Mouse (Mus musculus): ENCODE results near the gene F830045P16Rik. TPM values are rescaled to one million over a fixed set of nuclear protein-coding genes. Genes with fewer than 3 reads are reported as not detected.

Gene F830045P16Rik
- not detected in 2 replicates for polyA plus RNA-seq (2014; fragmentation: Nextera tagmentation; extraction: Ambion mirVana)

DNA sequence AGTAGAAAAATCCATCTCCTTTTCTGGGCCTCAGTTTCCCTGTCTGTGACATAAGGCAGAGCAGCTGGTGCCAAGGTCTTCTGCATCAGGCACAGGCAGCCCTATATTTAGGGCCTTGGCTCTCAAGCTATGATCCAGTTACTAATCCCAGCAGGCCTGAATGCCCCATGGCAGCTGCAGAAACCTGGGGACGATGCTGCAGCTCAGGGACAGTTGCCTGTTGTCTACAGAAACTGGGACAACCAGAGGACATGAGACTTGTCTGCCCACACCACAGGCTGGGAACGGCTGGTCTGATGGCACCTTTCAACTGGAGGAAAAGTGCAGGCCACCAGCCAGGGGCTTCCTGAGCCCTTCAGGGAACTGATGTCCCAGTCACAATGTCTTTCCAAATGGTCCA, at the start of gene F830045P16Rik:
TSS of gene F830045P16Rik (minus strand) at position 226 of the 400 bp plus-strand sequence.
- H3K36me3 ChIP-seq (ENCODE audit: control insufficient read depth, insufficient read depth, low read length) = no peaks in the 10 kb centered on the region
- WGBS = 74% methylated on average over 2 of the region's 2 CpGs
- H3K4me2 ChIP-seq (replicated peaks; ENCODE audit: low read depth, low read length) = no peak within 1 kb of the TSS
- no peaks in the 10 kb centered on the region for H3K4me1 ChIP-seq (ENCODE audit: control insufficient read depth, insufficient read depth, low read length)
- H3K9me3 ChIP-seq (ENCODE audit: control insufficient read depth, low read depth, low read length) = no peaks in the 10 kb centered on the region
- H3K4me3 ChIP-seq (ENCODE audit: low read depth, low read length) = no peak within 1 kb of the TSS
- no peak within 1 kb of the TSS for H3K9ac ChIP-seq (replicated peaks; ENCODE audit: low read depth, low read length)
- no peak within 1 kb of the TSS for H3K27ac ChIP-seq (ENCODE audit: low read length)
- H3K27me3 ChIP-seq (ENCODE audit: control insufficient read depth, insufficient read depth, low read length) = no peaks in the 10 kb centered on the region
- no peak for ATAC-seq (ENCODE audit: insufficient number of reproducible peaks, insufficient read depth, low FRiP score, low read depth)

DNA sequence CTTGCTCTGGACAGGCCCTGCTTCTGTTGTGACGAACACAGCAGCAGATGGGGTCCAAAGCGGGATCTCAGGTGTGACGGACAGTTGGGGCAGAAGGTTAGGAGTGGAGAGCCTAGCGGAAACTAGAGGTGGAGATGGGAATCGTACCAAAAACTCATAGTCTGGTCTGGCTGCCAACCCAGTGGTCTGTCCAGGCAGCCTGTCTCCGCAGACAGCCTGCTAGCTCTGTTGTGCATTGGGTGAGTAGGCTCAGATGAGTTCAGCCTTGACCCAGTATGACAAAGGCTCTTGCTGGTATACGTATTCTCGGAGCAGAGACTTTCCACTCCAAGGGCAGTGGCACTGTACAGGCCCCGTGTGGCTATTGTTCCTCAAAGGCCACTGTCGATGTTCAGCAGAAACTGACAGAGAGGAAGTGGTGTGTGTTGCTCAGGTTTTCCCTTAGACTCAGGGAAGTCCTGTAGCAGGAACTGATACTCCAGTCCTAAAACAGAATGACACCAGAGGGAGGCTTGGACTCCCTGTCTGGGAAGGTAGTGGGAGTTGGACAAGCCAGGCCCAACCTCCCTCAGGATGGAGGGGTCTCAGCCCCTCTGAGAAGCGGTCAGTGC, 49.6 kb upstream of the F830045P16Rik start:
- H3K4me3 ChIP-seq (ENCODE audit: low read depth, low read length) = no peak overlapping the region
- 74% methylated on average over 11 of the region's 11 CpGs for WGBS
- H3K4me2 ChIP-seq (replicated peaks; ENCODE audit: low read depth, low read length) = no peak overlapping the region
- no peaks in the 10 kb centered on the region for H3K27me3 ChIP-seq (ENCODE audit: control insufficient read depth, insufficient read depth, low read length)
- peaks cover 3% of the 10 kb centered on the region; the same call in 1 of the 2 replicates for H3K4me1 ChIP-seq (ENCODE audit: control insufficient read depth, insufficient read depth, low read length)
- no peak overlapping the region for H3K9ac ChIP-seq (replicated peaks; ENCODE audit: low read depth, low read length)
- no peak for ATAC-seq (ENCODE audit: insufficient number of reproducible peaks, insufficient read depth, low FRiP score, low read depth)
- no peaks in the 10 kb centered on the region for H3K9me3 ChIP-seq (ENCODE audit: control insufficient read depth, low read depth, low read length)
- H3K36me3 ChIP-seq (ENCODE audit: control insufficient read depth, insufficient read depth, low read length) = no peaks in the 10 kb centered on the region
- H3K27ac ChIP-seq (ENCODE audit: low read length) = no peak overlapping the region

DNA sequence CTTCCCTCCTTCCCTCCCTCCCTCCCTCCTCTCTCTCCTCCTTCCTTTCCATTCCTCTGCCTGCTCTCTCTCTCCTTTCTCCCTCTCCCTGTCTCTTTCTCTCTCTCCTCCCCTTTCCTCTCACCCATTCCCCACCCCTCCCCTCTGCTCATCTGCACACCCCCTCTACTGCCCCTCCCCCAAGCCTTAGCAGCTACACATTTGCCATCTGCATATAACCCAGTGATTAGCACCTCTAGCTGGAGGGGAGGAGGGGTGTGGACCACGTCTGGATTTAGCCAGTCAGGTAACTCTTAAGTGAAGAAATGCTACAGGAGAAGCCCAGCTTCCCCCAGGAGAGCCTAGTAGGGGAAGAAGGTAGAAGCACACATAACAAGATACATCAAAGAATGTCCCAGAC, 48.5 kb upstream of the F830045P16Rik start:
- H3K36me3 ChIP-seq (ENCODE audit: control insufficient read depth, insufficient read depth, low read length) = no peaks in the 10 kb centered on the region
- 3% methylated on average over 1 of the region's 1 CpGs for WGBS
- no peaks in the 10 kb centered on the region for H3K27me3 ChIP-seq (ENCODE audit: control insufficient read depth, insufficient read depth, low read length)
- ATAC-seq (ENCODE audit: insufficient number of reproducible peaks, insufficient read depth, low FRiP score, low read depth) = no peak
- peaks cover 3% of the 10 kb centered on the region; the same call in 1 of the 2 replicates for H3K4me1 ChIP-seq (ENCODE audit: control insufficient read depth, insufficient read depth, low read length)
- H3K4me3 ChIP-seq (ENCODE audit: low read depth, low read length) = no peak overlapping the region
- no peak overlapping the region for H3K27ac ChIP-seq (ENCODE audit: low read length)
- H3K4me2 ChIP-seq (replicated peaks; ENCODE audit: low read depth, low read length) = no peak overlapping the region
- no peak overlapping the region for H3K9ac ChIP-seq (replicated peaks; ENCODE audit: low read depth, low read length)
- no peaks in the 10 kb centered on the region for H3K9me3 ChIP-seq (ENCODE audit: control insufficient read depth, low read depth, low read length)

DNA sequence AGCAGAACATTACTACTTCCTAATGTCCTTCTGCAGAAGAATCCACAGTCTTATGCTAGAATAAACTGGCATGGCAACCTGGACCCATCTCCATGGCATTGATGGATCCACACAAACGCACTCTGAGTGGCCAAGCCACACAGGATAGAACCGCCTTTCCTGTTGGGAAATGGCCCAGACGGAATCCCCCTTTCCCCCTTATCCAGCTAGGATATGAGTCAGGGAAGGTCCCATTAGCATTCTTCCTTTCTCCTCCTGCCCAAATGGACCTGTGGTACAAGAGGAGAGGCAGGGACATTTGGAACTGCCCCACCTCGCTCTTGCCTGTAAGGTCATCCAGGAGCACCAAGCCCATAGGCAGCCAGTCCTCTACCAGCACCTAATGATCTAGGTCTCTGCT, 45.9 kb upstream of the F830045P16Rik start:
- Histone ChIP-seq H3K36me3 (ENCODE audit: control insufficient read depth, insufficient read depth, low read length) (no peaks in the 10 kb centered on the region), H3K9me3 (ENCODE audit: control insufficient read depth, low read depth, low read length) (no peaks in the 10 kb centered on the region), H3K9ac (replicated peaks; ENCODE audit: low read depth, low read length) (no peak overlapping the region), H3K4me3 (ENCODE audit: low read depth, low read length) (no peak overlapping the region), H3K4me2 (replicated peaks; ENCODE audit: low read depth, low read length) (no peak overlapping the region), H3K4me1 (ENCODE audit: control insufficient read depth, insufficient read depth, low read length) (no peaks in the 10 kb centered on the region), H3K27me3 (ENCODE audit: control insufficient read depth, insufficient read depth, low read length) (no peaks in the 10 kb centered on the region), H3K27ac (ENCODE audit: low read length) (no peak overlapping the region)
- 78% methylated on average over 4 of the region's 4 CpGs for WGBS
- no peak for ATAC-seq (ENCODE audit: insufficient number of reproducible peaks, insufficient read depth, low FRiP score, low read depth)

DNA sequence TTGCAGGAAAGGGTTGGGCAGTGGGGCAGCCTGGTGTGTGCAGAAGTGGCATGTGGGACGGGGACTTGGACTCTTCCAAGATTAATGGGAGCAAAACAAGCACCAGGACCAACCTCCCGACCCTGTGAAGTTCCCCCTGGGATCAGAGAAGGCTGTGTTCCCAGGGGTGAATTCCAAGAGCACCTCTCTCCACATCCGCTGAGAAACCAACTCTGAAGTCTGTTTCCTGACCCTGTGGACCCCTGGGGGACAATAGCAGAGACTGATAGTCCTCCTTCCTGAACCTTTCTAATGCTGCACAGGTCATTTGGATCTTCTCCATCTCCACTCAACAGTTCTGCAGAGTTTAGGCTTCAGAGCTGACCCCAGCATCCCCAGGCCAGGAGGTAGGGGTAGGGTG, 45.4 kb upstream of the F830045P16Rik start:
- WGBS = 28% methylated on average over 3 of the region's 3 CpGs
- Histone ChIP-seq H3K9ac (replicated peaks; ENCODE audit: low read depth, low read length) (no peak overlapping the region), H3K36me3 (ENCODE audit: control insufficient read depth, insufficient read depth, low read length) (no peaks in the 10 kb centered on the region), H3K27me3 (ENCODE audit: control insufficient read depth, insufficient read depth, low read length) (no peaks in the 10 kb centered on the region), H3K4me1 (ENCODE audit: control insufficient read depth, insufficient read depth, low read length) (no peaks in the 10 kb centered on the region), H3K27ac (ENCODE audit: low read length) (no peak overlapping the region), H3K4me3 (ENCODE audit: low read depth, low read length) (no peak overlapping the region), H3K9me3 (ENCODE audit: control insufficient read depth, low read depth, low read length) (no peaks in the 10 kb centered on the region), H3K4me2 (replicated peaks; ENCODE audit: low read depth, low read length) (no peak overlapping the region)
- ATAC-seq (ENCODE audit: insufficient number of reproducible peaks, insufficient read depth, low FRiP score, low read depth) = no peak

DNA sequence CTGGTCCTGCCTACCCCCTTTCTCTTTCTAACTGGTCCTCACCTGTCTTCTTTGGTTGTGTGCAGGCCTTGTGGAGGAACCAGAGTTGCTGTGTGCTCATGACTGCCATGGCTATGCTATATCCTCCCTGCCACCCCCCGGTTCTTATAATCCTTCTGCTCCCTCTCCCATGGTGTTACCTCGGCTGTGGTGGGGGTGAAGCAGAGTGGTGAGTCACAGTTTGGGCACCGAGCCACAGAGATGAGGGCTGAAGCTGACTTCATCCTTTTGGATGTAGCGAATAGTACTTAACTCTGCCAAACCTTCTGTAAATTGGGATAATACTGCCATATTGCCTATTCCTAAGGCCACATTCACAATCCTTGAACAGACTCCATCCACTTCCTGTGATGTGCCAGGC, 44.3 kb upstream of the F830045P16Rik start:
- 84% methylated on average over 4 of the region's 4 CpGs for WGBS
- no peaks in the 10 kb centered on the region for H3K9me3 ChIP-seq (ENCODE audit: control insufficient read depth, low read depth, low read length)
- no peak for ATAC-seq (ENCODE audit: insufficient number of reproducible peaks, insufficient read depth, low FRiP score, low read depth)

DNA sequence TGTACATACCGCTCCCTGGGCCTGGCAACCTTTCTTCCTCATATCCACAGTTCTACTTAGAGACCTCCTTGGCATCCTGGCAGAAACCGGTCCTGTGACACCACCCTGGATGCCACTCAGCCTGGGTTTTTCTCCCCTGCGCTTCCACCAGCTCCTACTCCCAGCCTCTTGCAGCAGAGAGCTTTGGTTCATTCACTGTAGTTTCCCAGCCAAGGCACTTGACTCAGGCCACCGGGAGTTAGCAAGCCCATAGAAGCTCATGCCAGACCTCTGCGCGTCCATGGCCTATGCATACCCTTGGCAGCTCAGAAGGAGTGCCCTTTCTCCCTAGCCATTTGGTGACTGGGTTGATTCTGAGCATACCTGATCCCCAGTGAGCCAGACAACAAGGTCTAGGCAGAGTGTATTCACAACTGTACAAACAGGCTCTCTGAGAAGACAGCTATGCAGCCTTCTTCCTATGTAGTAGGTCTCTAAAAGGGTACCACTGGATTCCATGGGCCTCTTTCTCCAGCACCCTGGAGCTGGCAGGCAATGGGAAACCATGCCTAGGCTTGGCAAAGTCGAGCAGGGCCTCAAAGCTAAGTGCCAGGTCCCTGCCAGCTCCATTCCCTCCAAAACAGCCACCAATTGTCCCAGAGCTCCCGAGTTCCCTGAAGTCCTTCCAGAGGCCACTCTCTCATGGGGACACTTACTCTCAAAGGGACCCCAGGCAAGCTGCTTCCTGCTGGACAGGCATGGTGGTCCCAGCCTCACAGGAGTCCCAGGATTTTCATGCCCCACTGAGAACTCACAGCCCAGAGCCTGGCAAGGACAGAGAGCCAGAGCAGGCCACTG, 40.4 kb upstream of the F830045P16Rik start:
- Histone ChIP-seq H3K4me2 (replicated peaks; ENCODE audit: low read depth, low read length) (no peak overlapping the region), H3K27ac (ENCODE audit: low read length) (no peak overlapping the region), H3K27me3 (ENCODE audit: control insufficient read depth, insufficient read depth, low read length) (no peaks in the 10 kb centered on the region), H3K9ac (replicated peaks; ENCODE audit: low read depth, low read length) (no peak overlapping the region), H3K36me3 (ENCODE audit: control insufficient read depth, insufficient read depth, low read length) (no peaks in the 10 kb centered on the region), H3K4me1 (ENCODE audit: control insufficient read depth, insufficient read depth, low read length) (0 out of 2 replicates have a peak, but pooled peaks cover 8% of the 10 kb centered on the region), H3K9me3 (ENCODE audit: control insufficient read depth, low read depth, low read length) (no peaks in the 10 kb centered on the region), H3K4me3 (ENCODE audit: low read depth, low read length) (no peak overlapping the region)
- ATAC-seq (ENCODE audit: insufficient number of reproducible peaks, insufficient read depth, low FRiP score, low read depth) = no peak
- 84% methylated on average over 8 of the region's 8 CpGs for WGBS

More for the DNA sequence above, 44.3 kb upstream of the F830045P16Rik start:
- Histone ChIP-seq H3K4me2 (replicated peaks; ENCODE audit: low read depth, low read length) (no peak overlapping the region), H3K27ac (ENCODE audit: low read length) (no peak overlapping the region), H3K4me1 (ENCODE audit: control insufficient read depth, insufficient read depth, low read length) (no peaks in the 10 kb centered on the region), H3K4me3 (ENCODE audit: low read depth, low read length) (no peak overlapping the region), H3K27me3 (ENCODE audit: control insufficient read depth, insufficient read depth, low read length) (no peaks in the 10 kb centered on the region), H3K9ac (replicated peaks; ENCODE audit: low read depth, low read length) (no peak overlapping the region), H3K36me3 (ENCODE audit: control insufficient read depth, insufficient read depth, low read length) (no peaks in the 10 kb centered on the region)

DNA sequence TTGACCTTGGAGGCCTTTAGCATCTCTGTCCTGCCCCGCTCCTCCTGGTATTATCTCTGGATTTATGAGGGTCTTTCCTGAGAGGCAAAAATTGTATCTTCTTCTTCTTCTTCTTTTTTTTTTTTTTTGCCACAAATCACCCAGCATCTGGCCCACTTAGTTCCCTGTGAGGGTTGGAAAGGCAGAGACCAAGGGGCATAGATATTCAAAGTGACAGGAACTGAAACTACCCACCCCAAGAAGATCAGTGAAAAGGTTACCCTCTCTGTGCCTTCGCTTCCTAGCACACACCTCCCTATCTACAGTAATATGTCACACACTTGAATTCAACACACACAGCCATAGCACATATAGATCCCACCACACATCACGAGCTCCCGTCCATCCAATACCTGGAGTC, 38.7 kb upstream of the F830045P16Rik start:
- ATAC-seq (ENCODE audit: insufficient number of reproducible peaks, insufficient read depth, low FRiP score, low read depth) = no peak
- no peak overlapping the region for H3K4me2 ChIP-seq (replicated peaks; ENCODE audit: low read depth, low read length)
- H3K9me3 ChIP-seq (ENCODE audit: control insufficient read depth, low read depth, low read length) = no peaks in the 10 kb centered on the region
- no peak overlapping the region for H3K9ac ChIP-seq (replicated peaks; ENCODE audit: low read depth, low read length)
- no peak overlapping the region for H3K4me3 ChIP-seq (ENCODE audit: low read depth, low read length)
- H3K36me3 ChIP-seq (ENCODE audit: control insufficient read depth, insufficient read depth, low read length) = no peaks in the 10 kb centered on the region
- H3K4me1 ChIP-seq (ENCODE audit: control insufficient read depth, insufficient read depth, low read length) = 0 out of 2 replicates have a peak, but pooled peaks cover 8% of the 10 kb centered on the region
- H3K27ac ChIP-seq (ENCODE audit: low read length) = no peak overlapping the region
- WGBS = 89% methylated on average over 4 of the region's 4 CpGs
- no peaks in the 10 kb centered on the region for H3K27me3 ChIP-seq (ENCODE audit: control insufficient read depth, insufficient read depth, low read length)

All from stomach, embryonic 14.5 days (tissue).